Mouse (Mus musculus): Measurements from ENCODE around the gene Grb2. TPM values are rescaled to one million over a fixed set of nuclear protein-coding genes. Genes with fewer than 3 reads are reported as not detected.
A peak's percentile ranks its signal among the peaks of the same experiment; 100 is the strongest.
"Not testable (repeated sequence)": the region's sequence is repeated elsewhere in the genome, so short reads cannot be mapped to it uniquely, and the experiment has no call there.

Grb2 gene
- total RNA-seq, 2 experiments from 2014 or later, result 116 to 135 TPM

DNA sequence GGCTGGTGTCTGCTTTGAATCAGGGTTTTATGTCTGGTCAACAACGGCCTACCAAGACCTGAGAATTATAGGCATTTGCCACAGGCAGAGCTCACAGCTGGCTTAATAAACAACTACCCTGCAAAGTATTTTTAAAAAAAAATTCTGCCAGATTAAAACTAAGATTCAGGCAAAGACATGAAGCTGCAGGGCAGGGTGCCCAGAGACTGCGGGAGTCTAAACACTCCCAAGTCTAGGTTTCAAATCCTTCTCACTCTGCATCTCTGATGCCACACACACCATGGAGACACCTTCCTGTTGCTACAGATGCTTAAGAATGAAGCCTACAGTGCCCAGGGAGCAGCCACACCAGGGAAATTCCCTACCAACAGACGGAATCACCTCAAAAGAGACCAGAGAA, 56.7 kb downstream of the Grb2 start:
- no peak for DNase-seq (ENCODE audit: low spot score in 2 of 2)

DNA sequence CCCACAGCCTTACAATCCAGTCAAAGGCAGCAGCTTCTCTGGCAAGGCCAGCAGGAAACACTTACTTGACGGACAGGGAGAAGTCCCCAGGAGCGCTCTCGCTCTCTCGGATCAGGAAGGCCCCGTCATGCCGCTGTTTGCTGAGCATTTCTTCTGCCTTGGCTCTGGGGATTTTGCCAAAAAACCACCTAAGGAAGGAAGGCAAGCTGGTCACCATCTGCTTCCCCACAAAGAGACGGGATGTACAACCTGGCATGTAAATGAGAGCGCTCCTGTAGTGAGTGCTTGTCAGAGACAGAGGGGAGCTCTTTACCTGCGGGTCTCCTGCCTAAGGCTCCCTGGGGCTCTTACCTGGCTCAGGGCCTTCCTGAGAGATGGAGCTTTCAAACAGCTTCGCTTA, 58.7 kb downstream of the Grb2 start:
- DNase-seq (ENCODE audit: low spot score in 2 of 2), result no peak

GRCm38 (mm10) chr11:115647459-115647858, 60.9 kb downstream of the Grb2 start:
- DNase-seq (ENCODE audit: low spot score in 2 of 2), result peak in 1 of 2 experiments; percentile 22

- DNase-seq (ENCODE audit: low spot score in 2 of 2), result no peak
Measured at GRCm38 (mm10) chr11:115646439-115646838, 62.0 kb downstream of the Grb2 start.

DNA sequence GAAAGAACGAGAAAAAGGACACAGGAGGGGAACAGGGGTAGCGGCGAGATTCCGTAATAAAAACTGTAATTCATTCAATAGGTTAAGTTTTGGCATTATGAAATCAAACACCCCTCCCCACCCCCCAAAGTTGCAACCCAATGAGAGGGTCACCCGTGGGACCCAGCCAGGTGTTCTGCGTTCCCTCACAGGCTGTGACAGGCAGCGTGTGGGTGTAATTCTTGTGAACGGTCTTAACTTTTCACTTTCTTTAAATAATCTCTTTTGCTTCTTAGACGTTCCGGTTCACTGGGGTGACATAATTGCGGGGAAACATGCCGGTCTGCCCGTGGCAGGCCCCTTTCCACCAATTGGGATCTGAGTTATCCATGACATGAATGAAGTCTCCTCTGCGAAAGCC, 62.9 kb downstream of the Grb2 start:
- DNase-seq (ENCODE audit: low spot score in 2 of 2), result not testable (repeated sequence)

- DNase-seq (ENCODE audit: low spot score in 2 of 2), result no peak
Measured at GRCm38 (mm10) chr11:115644308-115644707, 64.1 kb downstream of the Grb2 start.

- no peak for DNase-seq (ENCODE audit: low spot score in 2 of 2)
Measured at GRCm38 (mm10) chr11:115643265-115643664, 65.1 kb downstream of the Grb2 start.

DNA sequence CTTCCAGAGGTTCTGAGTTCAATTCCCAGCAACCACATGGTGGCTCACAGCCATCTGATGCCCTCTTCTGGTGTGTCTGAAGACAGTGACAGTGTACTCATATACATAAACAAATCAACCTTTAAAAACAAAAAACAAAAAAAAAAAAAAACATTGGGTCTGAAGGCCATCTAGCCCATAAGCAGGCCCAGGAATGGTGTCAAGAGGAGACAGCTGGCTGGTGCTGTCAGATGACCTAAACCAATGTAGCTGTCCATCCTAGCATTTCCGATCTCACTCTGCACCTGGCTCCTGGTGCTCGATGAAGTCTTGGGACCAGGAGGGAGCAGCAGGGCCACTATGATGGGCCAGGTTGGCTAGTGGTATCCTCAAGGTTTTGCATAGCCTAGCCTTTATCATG, 65.7 kb downstream of the Grb2 start:
- DNase-seq (ENCODE audit: low spot score in 2 of 2), result no peak

DNA sequence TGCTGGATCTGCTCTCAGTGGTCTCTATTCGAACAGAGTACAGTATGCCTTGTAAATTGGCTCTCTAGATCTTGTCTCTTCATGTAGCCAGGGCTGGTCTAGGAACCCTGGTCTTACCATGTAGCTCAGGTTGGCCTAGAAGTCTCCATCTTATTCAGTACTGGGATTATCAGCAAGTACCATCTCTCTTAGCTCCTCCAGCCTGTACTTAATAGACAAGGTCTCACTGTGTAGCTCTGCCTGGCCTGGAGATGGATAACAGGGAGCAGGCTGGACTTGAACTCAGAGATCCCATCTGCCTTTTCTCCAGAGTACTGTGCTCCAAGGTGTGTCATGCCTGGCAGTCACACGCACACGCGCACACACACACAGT, 66.7 kb downstream of the Grb2 start:
- no peak for DNase-seq (ENCODE audit: low spot score in 2 of 2)

GRCm38 (mm10) chr11:115640978-115641663, 67.3 kb downstream of the Grb2 start:
- DNase-seq (ENCODE audit: low spot score in 2 of 2), result no peak

DNA sequence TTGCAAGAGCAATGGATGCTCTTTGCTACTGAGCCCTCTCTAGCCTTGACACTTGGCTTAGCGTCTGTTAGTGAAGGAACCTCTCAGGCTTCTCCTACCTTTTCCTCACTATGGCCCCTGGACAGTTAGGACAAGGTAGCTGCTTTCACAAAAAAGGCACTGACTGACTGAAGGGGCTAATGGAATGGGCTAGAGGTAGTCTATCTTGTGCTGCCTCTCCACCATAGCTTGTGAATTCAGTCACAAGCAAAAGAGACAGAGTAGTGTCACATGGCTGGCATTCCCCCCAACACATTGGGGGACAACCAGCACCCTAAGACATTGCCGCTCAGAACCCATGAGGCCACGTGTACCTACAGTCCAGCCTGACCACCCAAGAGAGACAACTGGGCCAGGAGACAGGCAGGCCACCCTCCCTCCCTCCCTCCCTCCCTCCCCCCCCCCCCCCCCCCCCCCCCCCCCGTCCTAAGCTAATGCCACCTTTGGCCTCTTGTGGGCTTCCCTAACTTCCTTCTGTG, 68.0 kb downstream of the Grb2 start:
- DNase-seq (ENCODE audit: low spot score in 2 of 2), result no peak

DNA sequence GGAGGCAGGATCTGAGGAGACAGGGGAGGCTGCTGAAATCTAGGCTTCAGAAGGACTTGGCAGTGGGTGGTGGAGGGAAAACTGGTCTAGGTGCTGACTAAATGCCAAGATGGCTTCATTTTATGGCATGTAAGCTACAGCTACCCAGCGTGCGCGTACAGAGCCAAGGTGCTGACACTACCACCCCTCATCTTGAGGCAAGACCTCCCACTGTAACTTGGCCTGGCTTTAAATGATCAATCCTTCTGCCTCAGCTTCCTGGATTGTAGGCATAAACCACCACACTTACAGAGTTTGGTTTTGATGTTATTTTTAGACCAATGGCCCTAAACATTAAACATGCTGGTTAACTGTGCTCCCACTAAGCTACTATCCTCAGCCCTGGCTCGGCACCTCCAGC, 68.9 kb downstream of the Grb2 start:
- no peak for DNase-seq (ENCODE audit: low spot score in 2 of 2)

- no peak for DNase-seq (ENCODE audit: low spot score in 2 of 2)
Measured at GRCm38 (mm10) chr11:115638498-115639409, 69.6 kb downstream of the Grb2 start.

DNA sequence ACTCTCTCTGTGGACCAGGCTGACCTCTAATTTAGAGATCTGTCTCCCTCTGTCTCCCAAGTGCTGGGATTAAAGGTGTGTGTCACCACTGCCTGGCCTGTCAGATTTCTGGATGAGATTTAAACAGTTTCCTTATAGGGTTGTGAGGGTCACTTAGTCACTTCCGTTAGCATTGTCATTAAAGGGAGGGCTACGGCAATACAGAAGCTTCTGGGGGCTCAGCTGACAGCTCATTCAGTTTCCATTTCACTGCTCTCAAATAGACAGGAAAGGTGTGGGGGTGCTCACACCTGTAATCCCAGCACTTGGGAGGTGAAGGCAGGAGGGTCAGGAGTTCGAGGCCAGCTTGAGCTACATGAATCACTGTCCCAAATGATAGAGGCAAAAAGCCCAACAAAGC, 71.4 kb downstream of the Grb2 start:
- no peak for DNase-seq (ENCODE audit: low spot score in 2 of 2)

- DNase-seq (ENCODE audit: low spot score in 2 of 2), result no peak
Measured at GRCm38 (mm10) chr11:115635484-115635883, 72.9 kb downstream of the Grb2 start.

DNA sequence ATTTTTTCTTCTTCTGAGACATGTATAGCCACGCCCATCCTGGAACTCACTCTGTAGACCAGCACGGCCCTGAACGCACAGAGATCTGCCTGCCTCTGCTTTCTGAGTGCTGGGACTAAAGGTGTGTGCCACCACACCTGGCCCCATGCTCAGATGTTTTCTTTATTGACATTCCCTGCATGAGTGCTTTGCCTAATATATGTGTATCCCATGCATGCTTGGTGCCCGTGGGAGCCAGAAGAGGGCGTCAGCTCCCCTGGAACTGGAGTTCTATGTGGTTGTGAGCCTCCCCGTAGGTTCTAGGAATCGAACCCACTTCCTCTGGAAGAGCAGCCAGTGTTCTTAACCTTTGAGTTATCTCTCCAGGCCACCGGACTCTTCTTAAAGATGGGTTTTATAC, 73.4 kb downstream of the Grb2 start:
- DNase-seq (ENCODE audit: low spot score in 2 of 2), result no peak

DNA sequence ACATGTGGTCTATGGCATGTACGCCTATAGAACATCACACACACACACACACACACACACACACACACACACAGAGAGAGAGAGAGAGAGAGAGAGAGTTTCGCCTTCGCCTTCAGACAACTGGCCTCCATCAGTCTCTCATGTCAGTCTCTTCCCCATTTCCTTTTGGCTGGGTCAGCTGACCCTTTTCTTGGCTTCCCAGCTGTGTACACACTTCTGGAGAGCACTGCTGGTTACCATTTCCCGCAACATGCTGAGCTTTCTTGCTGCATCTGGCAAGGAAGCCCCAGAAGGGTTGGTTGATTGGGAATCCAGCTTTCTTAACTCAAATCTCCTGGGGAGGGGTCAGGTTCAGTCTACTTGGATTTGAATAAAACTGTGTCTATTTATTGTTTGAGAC, 74.3 kb downstream of the Grb2 start:
- DNase-seq (ENCODE audit: low spot score in 2 of 2), result no peak

DNA sequence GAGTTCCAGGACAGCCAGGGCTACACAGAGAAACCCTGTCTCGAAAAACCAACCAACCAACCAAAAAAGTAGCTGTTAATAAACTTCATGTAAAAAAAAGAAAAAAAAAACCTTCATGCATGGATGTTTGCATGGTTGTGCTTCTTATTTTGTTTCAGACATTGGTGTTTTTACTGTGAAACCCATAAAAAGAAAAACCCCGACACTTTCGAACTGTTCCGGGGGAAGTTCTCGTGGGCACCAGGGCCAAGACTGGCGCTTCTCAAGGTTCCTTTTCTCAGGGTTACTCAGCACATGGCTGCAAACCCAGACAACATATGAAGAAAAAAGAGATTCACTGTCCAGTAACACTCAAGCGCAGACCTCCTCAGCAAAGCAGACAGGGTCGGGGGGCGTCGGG, 75.5 kb downstream of the Grb2 start:
- DNase-seq (ENCODE audit: low spot score in 2 of 2), result no peak

DNA sequence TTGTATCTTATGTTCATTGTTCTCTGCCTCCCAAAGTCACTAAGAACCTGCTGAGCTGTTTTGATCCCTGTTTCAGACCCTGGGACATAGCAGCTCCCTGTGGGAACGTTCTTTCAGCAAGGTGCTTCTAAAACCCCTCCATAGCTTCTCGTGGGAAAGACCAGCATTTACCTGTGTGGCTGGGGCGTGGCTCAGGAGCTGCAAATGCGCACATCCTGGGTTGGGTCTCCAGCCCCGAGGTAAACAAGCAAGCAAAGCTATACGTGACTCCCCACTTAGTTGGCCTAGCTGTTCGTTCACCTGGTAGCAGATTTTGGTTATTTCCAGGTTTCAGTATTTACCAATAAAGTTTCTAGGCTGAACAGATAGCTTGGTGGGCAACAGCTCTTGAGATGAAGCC, 76.2 kb downstream of the Grb2 start:
- no peak for DNase-seq (ENCODE audit: low spot score in 2 of 2)

- no peak for DNase-seq (ENCODE audit: low spot score in 2 of 2)
Measured at GRCm38 (mm10) chr11:115631505-115631890, 76.9 kb downstream of the Grb2 start.

DNA sequence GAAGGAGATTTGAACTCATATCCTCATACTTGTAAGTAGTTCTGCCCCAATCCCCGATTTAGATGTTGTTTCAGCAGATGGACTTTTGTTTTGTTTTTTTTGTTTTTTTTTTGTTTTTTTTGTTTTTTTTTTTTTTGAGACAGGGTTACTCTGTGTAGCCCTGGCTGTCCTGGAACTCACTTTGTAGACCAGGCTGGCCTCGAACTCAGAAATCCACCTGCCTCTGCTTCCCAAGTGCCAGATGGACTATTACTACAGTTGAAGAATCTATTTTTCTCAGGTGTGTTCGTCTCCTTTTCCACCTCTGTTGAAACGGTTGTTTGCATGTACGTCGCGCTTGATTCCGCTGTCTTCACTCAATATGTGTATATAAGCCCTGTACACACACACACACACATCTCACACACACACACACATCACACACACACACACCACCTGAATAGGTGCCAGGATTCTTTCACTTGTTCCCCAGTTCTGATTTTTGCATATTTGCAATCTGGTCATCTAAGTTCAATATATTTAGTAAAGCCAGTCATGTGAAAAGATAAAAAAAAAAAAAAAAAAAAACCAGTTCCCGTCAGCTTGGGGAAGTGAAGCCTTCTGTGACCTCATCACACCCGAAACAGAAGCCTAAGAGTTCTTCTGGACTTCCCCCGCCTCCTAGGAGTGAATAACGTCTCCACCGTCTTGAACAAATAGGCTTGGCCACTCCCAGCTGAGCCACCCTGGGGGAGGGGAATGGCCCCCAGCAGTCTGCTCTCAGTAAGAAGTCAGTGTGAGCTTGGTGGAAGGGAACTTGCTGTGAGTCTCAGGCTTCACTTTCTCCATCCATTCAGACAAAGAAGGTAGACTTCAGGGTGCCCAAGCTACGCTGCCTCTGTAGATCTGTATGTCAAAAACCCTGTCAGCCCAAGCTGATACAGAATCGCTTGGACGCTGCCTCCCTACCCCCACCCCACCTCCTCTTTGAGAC, 77.6 kb downstream of the Grb2 start:
- no peak for DNase-seq (ENCODE audit: low spot score in 2 of 2)
